Mouse (Mus musculus): Measurements from ENCODE around the gene Ltbp3.

Ltbp3 gene

GRCm38 (mm10) chr19:5724549-5724941, 16.2 kb upstream of the Ltbp3 start:
- peak; percentile 73 for DNase-seq

- DNase-seq, result peak; percentile 51
These were observed 15.5 kb upstream of the Ltbp3 start for GRCm38 (mm10) chr19:5725029-5725707.

GRCm38 (mm10) chr19:5725767-5726515, 14.8 kb upstream of the Ltbp3 start, which contains the start of gene Ehbp1l1:
Gene Ehbp1l1, minus strand, starts transcription at chr19:5726317.
- DNase-seq, result peak; percentile 78

- DNase-seq, result no peak
These were observed 13.6 kb upstream of the Ltbp3 start for GRCm38 (mm10) chr19:5726961-5727578.

GRCm38 (mm10) chr19:5727701-5728100, 13.0 kb upstream of the Ltbp3 start:
- peak; percentile 91 for DNase-seq

- DNase-seq, result no peak
These were observed 11.9 kb upstream of the Ltbp3 start for GRCm38 (mm10) chr19:5728631-5729443.

- DNase-seq, result peak; percentile 93
These were observed 11.3 kb upstream of the Ltbp3 start, which contains the start of gene Fam89b for GRCm38 (mm10) chr19:5729444-5729815. Gene Fam89b, minus strand, starts transcription at chr19:5729653.

- no peak for DNase-seq
These were observed 10.2 kb upstream of the Ltbp3 start for GRCm38 (mm10) chr19:5730314-5731186.

GRCm38 (mm10) chr19:5731264-5731978, 9.3 kb upstream of the Ltbp3 start:
- DNase-seq, result peak; percentile 94

- DNase-seq, result no peak
These were observed 6.4 kb upstream of the Ltbp3 start for GRCm38 (mm10) chr19:5734325-5734724.

- no peak for DNase-seq
These were observed 1.3 kb upstream of the Ltbp3 start for GRCm38 (mm10) chr19:5739446-5739845.

GRCm38 (mm10) chr19:5741641-5742240, 1.0 kb downstream of the Ltbp3 start:
- peak; percentile 78 for DNase-seq

- no peak for DNase-seq
These were observed 1.5 kb downstream of the Ltbp3 start for GRCm38 (mm10) chr19:5742241-5742641.

GRCm38 (mm10) chr19:5743576-5743975, 2.9 kb downstream of the Ltbp3 start:
- peak; percentile 9 for DNase-seq

- DNase-seq, result no peak
These were observed 5.3 kb downstream of the Ltbp3 start for GRCm38 (mm10) chr19:5745756-5746710.

- no peak for DNase-seq
These were observed 6.2 kb downstream of the Ltbp3 start for GRCm38 (mm10) chr19:5746907-5747363.

GRCm38 (mm10) chr19:5749476-5749875, 8.8 kb downstream of the Ltbp3 start:
- DNase-seq, result no peak

- DNase-seq, result no peak
These were observed 10.2 kb downstream of the Ltbp3 start for GRCm38 (mm10) chr19:5750951-5751350.

- DNase-seq, result peak; percentile 65
These were observed 11.0 kb downstream of the Ltbp3 start for GRCm38 (mm10) chr19:5751742-5752141.
